Mouse (Mus musculus): ENCODE measurements around the gene Cmtm8.
A peak's percentile ranks its signal among the peaks of the same experiment; 100 is the strongest.

Cmtm8 gene

DNA sequence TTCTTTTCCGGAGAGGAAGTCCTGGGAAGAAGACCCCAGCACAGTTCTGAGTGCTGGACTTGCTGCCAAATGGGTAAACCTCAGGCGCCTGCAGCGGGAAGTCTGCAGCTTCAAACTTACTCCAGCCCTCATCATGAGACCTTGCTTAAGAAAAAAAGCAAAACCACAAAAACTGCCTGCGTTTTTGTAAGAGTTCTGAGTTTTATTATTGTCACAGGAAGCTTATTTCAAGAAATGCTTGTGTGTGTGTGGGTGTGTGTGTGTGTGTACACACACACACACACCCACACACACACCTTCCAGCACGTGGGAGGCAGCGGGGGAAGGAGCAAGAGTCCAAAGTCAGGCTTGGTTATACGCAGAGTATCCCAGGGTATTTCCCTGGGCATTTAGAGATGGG, 85.7 kb downstream of the Cmtm8 start:
- DNase-seq (ENCODE audit: low spot score in 2 of 2), result no peak

DNA sequence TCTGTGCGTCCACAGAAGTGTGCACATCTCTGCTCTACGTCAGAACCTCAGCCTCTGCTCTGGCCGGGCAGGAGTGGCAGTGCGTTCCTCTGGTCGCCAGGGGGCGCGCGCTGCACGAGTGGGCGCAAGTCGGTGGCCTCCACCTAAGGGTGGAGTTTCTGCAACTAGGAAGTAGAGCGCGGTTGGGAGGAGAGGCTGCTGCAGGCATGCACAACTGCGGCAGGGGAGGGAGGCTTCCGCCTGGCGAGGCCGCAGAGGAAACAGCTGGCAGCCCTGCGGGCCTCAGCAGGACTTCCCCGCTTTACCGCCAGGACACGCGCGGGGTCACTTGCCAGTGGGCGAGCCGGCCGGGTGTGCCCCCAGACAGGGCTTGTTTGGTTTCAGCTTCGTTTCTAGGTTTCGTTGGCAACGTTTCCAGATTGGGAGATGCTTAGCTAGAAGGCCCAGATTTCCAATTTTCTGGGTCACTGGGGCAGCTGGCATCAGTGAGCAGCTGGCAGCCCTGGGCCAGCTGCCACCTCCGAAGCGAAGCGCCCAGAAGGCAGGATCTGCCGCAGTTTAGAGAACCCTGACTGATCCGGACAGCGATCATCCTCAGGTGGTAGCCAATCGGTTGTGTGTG, 91.0 kb downstream of the Cmtm8 start:
- peak; percentile 86 to 88 for DNase-seq (ENCODE audit: low spot score in 2 of 2)

DNA sequence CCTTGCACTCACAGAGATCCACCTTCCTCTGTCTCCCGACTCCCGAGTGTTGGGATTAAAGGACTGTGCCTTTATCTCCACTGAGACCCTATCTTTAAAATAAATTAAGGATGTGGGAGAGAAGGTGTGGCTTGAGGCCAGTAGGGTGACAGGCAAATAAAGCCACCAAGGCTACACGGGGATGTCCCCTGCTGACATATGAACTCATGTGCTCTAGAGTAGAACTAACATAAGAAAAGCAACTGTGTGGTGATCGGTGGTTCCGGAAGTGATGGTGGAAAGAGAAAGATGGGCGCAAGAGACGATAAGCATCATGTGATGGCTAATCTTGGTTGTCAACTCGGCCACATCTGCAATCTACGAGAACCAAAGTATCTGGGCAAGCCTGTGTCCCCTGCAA, 91.6 kb downstream of the Cmtm8 start:
- DNase-seq (ENCODE audit: low spot score in 2 of 2), result no peak

DNA sequence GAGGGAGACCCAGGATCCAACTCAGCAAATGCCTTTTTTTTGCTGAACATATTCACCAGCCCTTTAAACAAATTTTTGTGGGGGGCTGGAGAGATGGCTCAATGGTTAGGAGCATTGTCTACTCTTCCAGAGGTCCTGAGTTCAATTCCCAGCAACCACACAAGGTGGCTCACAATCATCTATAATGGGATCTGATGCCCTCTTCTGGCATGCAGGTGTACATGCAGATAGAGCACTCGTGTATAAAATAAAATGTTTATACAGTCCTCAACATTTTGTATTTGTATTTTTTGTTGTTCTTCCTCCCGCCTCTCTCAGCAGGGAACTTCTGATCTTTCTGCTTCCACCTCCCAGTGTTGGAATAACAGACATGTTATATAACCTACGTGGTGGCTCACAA, 92.4 kb downstream of the Cmtm8 start:
- DNase-seq (ENCODE audit: low spot score in 2 of 2), result no peak

DNA sequence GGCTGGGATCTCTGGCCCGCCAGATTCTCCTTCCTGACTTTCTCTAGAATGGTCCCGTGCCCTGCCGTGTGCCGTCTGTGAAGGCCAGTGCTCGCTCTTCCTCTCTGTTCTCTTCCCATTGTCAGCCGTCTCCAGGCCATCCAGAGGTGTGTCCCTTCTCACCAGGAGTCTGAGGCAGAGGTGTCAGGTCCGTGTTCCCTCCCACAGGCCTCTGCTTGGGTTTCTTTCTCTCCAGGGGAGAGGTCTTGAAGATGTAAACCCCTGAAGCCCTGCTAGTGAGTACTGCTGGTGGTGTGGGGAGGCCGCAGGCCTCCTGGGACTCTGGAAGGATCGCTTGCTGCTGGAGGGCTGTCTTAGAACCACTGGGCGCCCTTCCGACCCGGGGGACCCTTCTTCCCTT, 96.5 kb downstream of the Cmtm8 start:
- DNase-seq (ENCODE audit: low spot score in 2 of 2), result no peak

DNA sequence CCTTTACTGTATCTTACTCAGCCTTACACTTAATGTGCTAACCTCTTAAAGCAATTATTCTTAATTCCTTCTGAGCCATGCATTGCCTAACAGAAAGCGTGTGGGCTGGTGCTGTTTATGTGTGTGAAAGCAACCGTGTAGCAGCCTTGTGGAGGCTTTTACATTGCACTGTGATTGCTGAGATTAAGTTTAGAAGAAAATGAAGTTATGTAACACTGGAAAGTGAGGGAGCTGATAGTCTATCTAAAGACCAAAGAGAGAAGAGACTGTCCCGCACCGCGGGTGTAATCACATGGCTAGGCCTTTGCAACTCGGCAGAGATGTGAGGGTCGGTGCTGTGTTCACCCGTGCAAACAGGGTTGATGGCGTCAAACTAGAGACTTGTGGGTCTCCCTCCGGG, 96.9 kb downstream of the Cmtm8 start:
- DNase-seq (ENCODE audit: low spot score in 2 of 2), result peak; percentile 51 to 54

DNA sequence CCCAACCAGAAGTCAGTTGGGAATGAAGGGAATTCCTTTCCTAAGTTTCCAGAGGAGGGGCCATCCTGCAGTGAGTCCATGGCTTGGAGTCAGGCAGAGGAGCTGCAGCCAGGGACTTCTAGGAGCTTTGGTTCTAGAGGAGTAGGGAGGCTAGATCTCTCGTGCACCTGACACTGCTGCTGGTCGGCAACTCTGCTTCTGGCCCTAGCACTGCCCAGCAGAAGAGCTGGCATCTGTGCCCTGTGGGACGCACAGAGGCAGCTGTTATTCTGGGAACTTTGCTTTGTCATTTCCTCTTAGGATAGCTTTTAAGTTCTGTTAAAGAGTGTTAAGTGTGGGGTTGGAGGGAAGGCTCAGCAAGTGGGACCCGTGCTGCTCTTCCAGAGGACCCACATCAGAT, 98.3 kb downstream of the Cmtm8 start:
- DNase-seq (ENCODE audit: low spot score in 2 of 2), result no peak

DNA sequence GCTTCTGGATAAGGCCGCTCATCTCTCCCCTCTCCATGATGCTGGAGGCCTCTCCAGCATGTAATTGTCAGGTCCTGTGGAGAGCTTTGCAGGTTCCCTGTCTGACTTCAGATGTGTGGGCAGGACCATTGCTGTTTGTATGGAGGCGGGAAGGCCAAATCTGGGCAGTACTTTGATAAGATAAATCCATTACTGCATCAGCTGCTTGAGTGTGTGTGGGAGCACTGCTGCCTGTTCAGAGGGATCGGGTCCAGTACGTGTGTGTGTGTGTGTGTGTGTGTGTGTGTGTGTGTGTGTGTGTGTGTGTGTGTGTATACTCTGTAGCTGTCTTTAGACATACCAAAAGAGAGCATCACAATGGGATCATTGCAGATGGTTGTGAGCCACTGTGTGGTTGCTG, 98.8 kb downstream of the Cmtm8 start:
- no peak for DNase-seq (ENCODE audit: low spot score in 2 of 2)

DNA sequence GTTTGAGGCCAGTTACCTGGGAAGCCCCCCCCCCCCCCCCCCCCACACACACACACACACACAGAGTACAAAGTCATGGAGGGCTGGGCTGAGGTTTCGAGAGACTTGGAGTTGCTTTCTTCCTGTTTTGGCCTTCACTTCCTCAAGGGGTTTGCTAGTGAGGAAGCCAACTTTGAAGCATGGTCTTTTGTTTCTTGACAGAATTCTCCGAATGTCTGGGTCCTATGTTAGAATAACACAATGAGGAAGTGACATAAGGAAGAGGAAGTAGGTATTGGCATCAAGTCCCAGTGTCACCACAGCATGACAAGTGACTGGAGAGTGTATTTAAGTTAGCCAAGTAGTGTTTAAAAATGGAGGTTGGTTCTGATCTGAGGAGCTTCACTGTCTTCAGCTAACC, 101.2 kb downstream of the Cmtm8 start:
- DNase-seq (ENCODE audit: low spot score in 2 of 2), result no peak

DNA sequence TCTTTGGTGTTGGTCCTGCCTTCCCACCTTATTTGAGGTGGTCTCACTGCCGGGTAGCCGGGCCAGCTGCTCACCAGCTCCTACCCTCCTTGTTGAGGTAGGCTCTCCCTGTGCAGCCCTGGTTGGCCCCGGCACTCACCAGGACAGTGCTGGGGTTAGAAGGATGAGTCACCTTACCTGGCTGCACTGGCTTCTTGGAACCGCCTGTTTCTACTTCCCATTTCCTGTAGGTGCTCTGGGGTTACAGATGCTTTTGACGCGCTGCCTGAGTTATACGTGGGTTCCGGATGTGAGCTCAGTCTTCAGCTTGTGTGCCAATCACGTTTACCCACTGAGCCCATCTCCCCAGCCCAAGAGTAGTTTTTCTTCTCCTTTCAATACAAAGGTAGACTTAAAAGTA, 103.6 kb downstream of the Cmtm8 start:
- DNase-seq (ENCODE audit: low spot score in 2 of 2), result no peak

Data from right cerebral cortex, postnatal 36 days (tissue).